Mouse (Mus musculus) hindbrain, embryonic 15.5 days (tissue): ENCODE measurements at regions not wholly inside any gene's neighbourhood (a gene's known extent, or its start where the extent isn't known, plus 50 kb on each side); places are given as distances from the start of the nearest gene placed in this dataset.

Experiments used
- ATAC-seq: fragments of 200-750 bp; cut with Nextera tagmentation; 2 replicates; pipeline ENCODE4 v1.8.0; 2017; ENCODE audit warnings: low read depth, moderate number of reproducible peaks, moderate TSS enrichment; ENCODE audit not compliant: low FRiP score
- H3K27ac ChIP-seq: fragments of 300-500 bp; sonication (generic); replicated peaks from 2 replicates; pipeline ENCODE4 v1.5.1; 2015; ENCODE audit warnings: mild to moderate bottlenecking, inconsistent platforms
- H3K27me3 ChIP-seq: fragments of 300-500 bp; sonication (generic); 2 replicates; pipeline ENCODE4 v1.6.1; 2015; ENCODE audit warnings: control low read depth, inconsistent platforms
- H3K36me3 ChIP-seq: fragments of 300-500 bp; sonication (generic); 2 replicates; pipeline ENCODE4 v1.6.1; 2015; ENCODE audit warnings: control low read depth, inconsistent platforms
- H3K4me1 ChIP-seq: fragments of 300-500 bp; sonication (generic); replicated peaks from 2 replicates; pipeline ENCODE4 v1.6.1; 2015; ENCODE audit warnings: control low read depth, inconsistent platforms
- H3K4me2 ChIP-seq: fragments of 300-500 bp; sonication (generic); 2 replicates; pipeline ENCODE4 v1.6.1; 2015; ENCODE audit warnings: moderate library complexity, mild to moderate bottlenecking, inconsistent platforms
- H3K4me3 ChIP-seq: fragments of 300-500 bp; sonication (generic); 2 replicates; pipeline ENCODE4 v1.5.1; 2015; ENCODE audit warnings: mild to moderate bottlenecking, inconsistent platforms
- H3K9ac ChIP-seq: fragments of 300-500 bp; sonication (generic); 2 replicates; pipeline ENCODE4 v1.6.1; 2015; ENCODE audit warnings: inconsistent platforms
- H3K9me3 ChIP-seq: fragments of 300-500 bp; sonication (generic); 2 replicates; pipeline ENCODE4 v1.6.1; 2016; ENCODE audit warnings: control low read depth, inconsistent platforms
- WGBS: fragments of 180-500 bp; shearing (Covaris S2); methylation state at CpG from one replicate; pipeline ENCODE4 v1.1.7; 2015; 5-methylcytosine and 5-hydroxymethylcytosine counted together

DNA sequence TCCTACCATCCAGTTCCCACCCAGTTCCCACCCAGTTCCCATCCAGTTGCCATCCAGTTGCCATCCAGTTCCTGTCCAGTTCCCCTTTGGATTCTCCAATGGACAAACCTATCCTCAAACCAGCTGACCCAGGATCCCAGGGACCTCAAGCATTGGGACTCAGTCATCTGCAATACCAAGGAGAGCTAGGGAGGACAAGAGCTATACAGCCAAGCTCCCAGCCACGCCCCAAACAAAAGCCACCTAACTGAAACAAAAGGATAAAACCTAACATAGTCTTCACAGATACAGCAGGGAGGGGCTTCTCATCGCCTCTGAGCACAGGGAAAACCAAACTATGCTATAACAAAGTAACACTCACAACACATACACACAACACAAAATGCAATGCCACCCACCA is 145.6 kb upstream of the Nfe2l3 start:
- no peak overlapping the region for H3K27ac ChIP-seq
- ATAC-seq: no peak
- no peak overlapping the region for H3K9ac ChIP-seq
- H3K4me3 ChIP-seq: no peak overlapping the region
- H3K36me3 ChIP-seq: no peaks in the 10 kb centered on the region
- 73% methylated on average over 2 of the region's 2 CpGs for WGBS
- H3K9me3 ChIP-seq: no peaks in the 10 kb centered on the region
- no peaks in the 10 kb centered on the region for H3K4me1 ChIP-seq
- H3K27me3 ChIP-seq: no peaks in the 10 kb centered on the region
- no peak overlapping the region for H3K4me2 ChIP-seq

DNA sequence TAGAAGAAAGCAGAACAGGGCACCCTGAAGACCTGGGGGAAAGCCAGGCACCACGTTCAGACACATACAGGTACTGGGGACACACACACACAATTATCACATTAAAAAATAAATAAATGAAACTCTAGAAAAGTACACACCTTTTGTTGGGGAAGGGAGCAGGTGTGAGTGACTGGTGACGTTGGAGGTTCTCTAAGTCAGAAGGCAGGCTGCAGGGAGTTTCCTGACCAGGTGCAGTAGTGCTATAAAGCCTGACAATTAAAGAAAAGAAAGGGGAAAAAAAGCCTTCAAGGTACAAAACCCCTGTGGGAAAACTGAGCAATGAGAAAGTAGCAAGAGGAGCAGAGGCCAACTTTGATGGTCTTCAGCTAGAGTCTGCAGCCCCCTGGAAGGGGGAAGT is 145.1 kb upstream of the Nfe2l3 start:
- H3K36me3 ChIP-seq: no peaks in the 10 kb centered on the region
- no peak overlapping the region for H3K4me2 ChIP-seq
- H3K27ac ChIP-seq: no peak overlapping the region
- WGBS: 77% methylated on average over 2 of the region's 2 CpGs
- no peaks in the 10 kb centered on the region for H3K4me1 ChIP-seq
- ATAC-seq: no peak
- H3K27me3 ChIP-seq: no peaks in the 10 kb centered on the region
- no peak overlapping the region for H3K9ac ChIP-seq
- no peak overlapping the region for H3K4me3 ChIP-seq
- H3K9me3 ChIP-seq: no peaks in the 10 kb centered on the region

DNA sequence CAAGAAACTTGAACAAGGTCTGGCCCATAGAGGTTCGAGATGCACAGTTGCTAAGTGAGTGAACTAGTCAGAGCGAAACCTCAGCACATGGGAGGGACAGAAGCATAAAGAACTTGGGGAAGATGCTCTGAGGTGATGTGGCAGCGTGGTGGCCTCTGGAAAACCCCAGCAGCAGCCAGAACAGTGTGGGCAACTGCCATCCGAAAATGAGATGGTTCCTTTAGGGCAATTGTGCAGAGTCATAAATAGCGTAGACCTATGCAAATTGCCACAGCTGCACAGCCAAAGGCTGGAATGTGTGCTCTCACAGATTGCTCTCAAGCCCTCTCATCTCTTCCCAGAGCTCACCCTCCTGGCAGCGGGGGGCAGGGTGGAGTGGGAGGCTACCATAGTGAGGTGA is 144.7 kb upstream of the Nfe2l3 start:
- H3K27me3 ChIP-seq: no peaks in the 10 kb centered on the region
- no peak overlapping the region for H3K4me2 ChIP-seq
- no peak overlapping the region for H3K9ac ChIP-seq
- H3K36me3 ChIP-seq: no peaks in the 10 kb centered on the region
- no peak for ATAC-seq
- H3K9me3 ChIP-seq: no peaks in the 10 kb centered on the region
- H3K27ac ChIP-seq: no peak overlapping the region
- H3K4me3 ChIP-seq: no peak overlapping the region
- H3K4me1 ChIP-seq: no peaks in the 10 kb centered on the region
- 69% methylated on average over 6 of the region's 6 CpGs for WGBS

DNA sequence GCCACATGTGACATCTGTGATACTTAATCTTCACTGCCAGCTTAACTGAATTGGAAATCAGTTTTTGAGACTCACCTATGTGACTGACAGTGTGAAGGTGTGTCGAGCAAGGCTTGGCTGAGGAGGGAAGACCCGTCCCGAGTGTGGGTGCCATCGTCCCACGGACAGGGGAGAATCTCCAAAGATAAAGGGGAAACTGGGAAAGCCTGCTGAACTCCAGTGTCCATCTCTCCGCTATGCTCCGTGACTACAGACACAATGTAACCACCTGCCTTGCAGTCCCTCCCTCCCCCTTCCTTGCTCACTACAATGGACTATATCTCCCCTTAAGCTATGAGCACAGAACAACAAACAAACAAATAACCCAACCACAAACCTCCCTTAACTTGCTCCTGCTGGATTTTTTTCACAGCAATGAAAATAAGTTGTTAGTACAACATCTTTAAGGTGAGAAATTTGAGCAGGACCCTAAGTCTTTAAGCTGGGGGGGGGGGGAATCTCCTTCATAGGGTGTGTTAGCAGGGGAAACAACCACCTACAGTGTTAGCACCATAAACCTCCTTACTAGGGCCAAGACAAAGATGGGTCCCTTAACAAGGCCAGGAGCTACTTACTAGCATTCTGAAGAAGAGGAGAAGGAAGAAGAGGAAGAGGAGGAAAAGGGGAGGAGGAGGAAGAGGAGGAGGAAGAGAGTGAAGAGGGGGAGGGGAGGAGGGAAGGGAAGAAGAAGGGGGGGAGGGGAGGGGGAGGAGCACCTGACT is 144.0 kb upstream of the Nfe2l3 start:
- Histone ChIP-seq H3K27me3 (no peaks in the 10 kb centered on the region), H3K9me3 (no peaks in the 10 kb centered on the region), H3K4me2 (no peak overlapping the region), H3K4me3 (no peak overlapping the region), H3K4me1 (no peaks in the 10 kb centered on the region), H3K9ac (no peak overlapping the region), H3K27ac (no peak overlapping the region), H3K36me3 (no peaks in the 10 kb centered on the region)
- no peak for ATAC-seq
- 85% methylated on average over 7 of the region's 7 CpGs for WGBS

DNA sequence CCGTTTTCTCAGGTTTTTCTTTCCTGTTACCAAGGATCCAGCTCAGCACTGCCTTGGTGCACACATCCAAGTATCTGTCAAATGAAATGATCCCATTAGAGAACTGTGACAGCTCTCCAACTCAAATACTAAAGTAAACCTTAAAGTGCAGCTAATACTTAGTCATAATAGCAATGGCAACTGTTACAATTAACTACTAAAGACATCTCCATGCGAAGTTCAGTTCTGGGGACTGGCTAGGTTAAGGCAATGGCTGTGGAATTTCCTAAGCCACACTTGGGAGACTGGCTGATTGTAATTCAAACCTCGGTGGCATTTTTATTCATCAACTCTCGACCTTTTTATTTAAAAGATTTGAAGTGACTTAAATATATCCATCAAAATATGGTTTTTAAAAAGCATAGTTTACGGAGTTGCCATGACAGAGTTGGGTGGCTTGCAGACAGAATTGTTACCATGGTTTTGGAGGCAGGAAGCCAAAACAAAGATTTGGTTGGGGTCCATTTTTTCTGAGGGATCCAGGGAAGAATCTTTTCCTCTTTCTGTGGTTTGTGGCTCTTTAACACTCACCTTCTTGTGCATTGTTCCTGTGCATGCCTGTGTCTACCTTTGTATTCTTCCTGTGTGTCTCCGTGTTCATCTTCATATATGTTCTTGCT is 143.3 kb upstream of the Nfe2l3 start:
- no peak overlapping the region for H3K27ac ChIP-seq
- no peak overlapping the region for H3K4me3 ChIP-seq
- no peaks in the 10 kb centered on the region for H3K27me3 ChIP-seq
- no peak overlapping the region for H3K4me2 ChIP-seq
- H3K9ac ChIP-seq: no peak overlapping the region
- H3K36me3 ChIP-seq: no peaks in the 10 kb centered on the region
- no peaks in the 10 kb centered on the region for H3K4me1 ChIP-seq
- no peak for ATAC-seq
- 62% methylated on average over 6 of the region's 6 CpGs for WGBS
- H3K9me3 ChIP-seq: no peaks in the 10 kb centered on the region

DNA sequence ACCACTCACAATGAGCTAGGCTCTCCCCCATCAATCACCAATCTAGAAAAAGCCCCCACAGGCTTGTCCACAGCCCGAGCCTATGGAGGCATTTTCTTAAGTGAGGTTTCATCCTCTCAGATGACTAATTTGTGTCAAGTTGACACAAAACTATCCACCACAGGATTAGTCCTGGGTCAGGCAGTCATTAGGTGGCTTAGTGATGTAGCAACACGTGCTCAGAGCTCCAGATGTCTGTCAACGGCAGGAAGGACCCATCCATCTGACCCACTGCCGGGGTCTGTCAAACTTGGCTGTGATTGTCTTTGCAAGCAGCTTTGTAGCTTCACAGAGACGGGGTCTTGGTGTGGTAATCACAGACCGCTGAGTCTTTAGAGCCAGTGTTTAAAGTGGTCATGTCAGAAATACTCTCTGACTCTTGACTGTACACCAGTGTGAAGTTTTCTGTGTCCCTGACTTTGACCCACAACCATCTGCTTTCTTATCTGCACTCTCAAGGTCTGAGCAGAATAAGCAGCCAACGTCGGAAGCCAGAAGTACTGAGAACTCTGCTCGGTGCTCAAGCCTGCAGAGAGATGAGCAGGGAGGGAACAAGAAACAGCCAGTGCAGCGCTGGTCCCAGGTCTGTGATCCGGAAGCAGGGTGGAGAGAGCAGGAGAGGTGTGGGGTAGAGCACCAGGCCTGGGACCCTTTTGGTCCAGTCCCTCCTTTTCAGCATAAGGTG is 131.6 kb upstream of the Nfe2l3 start:
- no peak for ATAC-seq
- 80% methylated on average over 11 of the region's 11 CpGs for WGBS
- no peaks in the 10 kb centered on the region for H3K4me1 ChIP-seq
- H3K36me3 ChIP-seq: no peaks in the 10 kb centered on the region
- no peaks in the 10 kb centered on the region for H3K9me3 ChIP-seq
- no peak overlapping the region for H3K9ac ChIP-seq
- no peak overlapping the region for H3K4me2 ChIP-seq
- no peak overlapping the region for H3K4me3 ChIP-seq
- H3K27ac ChIP-seq: no peak overlapping the region
- H3K27me3 ChIP-seq: no peaks in the 10 kb centered on the region

DNA sequence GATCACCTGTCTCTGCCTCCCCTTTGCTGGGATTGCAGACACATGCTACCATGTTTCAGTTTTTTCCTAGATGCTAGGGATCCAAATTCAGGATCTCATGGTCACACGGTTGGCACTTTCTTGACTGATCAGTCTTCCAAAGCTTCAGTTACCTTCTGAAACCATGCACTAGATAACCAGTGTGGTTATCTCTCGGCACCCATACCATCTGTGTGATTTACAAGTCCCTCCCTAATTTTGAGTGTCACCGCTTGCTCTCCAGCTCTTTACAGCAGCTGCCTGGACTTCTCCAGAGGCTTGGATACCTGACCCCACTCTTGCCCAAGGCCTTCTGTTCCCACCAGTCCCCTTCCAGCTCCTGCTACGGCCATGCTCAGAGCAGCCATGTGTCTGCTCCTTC is 130.6 kb upstream of the Nfe2l3 start:
- ATAC-seq: no peak
- 92% methylated on average over 4 of the region's 4 CpGs for WGBS
- Histone ChIP-seq H3K27me3 (no peaks in the 10 kb centered on the region), H3K36me3 (no peaks in the 10 kb centered on the region), H3K4me2 (no peak overlapping the region), H3K9me3 (no peaks in the 10 kb centered on the region), H3K4me1 (no peaks in the 10 kb centered on the region), H3K4me3 (no peak overlapping the region), H3K27ac (no peak overlapping the region), H3K9ac (no peak overlapping the region)

DNA sequence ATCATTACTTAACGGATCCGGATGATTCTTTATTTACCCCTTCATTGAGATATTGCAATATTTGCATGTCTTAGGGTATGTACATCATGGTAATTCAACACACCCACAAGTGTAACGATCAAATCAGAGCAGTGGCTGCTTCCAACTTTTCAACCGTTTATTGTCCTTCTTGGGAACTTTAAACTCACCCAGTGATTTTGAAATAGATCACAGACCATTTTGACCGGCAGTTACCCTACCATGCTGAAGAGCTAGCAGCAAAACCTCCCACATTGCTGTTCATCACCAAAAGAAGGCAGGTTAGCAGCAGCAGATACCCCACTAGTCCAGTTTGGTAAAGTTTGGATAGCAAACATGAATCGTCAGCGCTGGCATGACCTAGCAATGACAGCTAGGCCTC is 130.2 kb upstream of the Nfe2l3 start:
- no peaks in the 10 kb centered on the region for H3K4me1 ChIP-seq
- H3K9ac ChIP-seq: no peak overlapping the region
- H3K36me3 ChIP-seq: no peaks in the 10 kb centered on the region
- H3K27ac ChIP-seq: no peak overlapping the region
- H3K9me3 ChIP-seq: no peaks in the 10 kb centered on the region
- H3K27me3 ChIP-seq: no peaks in the 10 kb centered on the region
- no peak for ATAC-seq
- whole genome bisulfite sequencing: 95% methylated on average over 7 of the region's 7 CpGs
- no peak overlapping the region for H3K4me2 ChIP-seq
- H3K4me3 ChIP-seq: no peak overlapping the region

DNA sequence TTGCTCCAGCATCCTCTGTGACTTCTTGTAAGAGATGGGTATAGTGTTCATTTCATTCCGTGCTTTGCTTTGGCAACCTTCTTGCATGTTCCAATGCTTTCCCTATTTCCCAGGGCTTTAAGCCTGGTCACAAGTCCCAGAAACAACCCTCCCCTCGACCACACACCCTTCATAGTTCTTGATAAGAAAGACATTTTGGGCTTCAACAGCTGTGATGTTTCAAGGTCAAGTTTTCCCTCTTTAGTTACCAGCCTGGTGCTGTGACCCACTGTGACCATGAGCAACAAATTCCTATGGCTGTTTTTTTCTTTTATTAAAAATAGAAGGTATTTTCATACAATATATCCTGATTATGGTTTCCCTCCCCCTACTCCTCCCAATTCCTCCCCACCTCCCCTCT is 114.1 kb upstream of the Nfe2l3 start:
- no peak for ATAC-seq
- H3K27me3 ChIP-seq: no peaks in the 10 kb centered on the region
- H3K9me3 ChIP-seq: no peaks in the 10 kb centered on the region
- 0 out of 2 replicates have a peak, but pooled peaks cover 3% of the 10 kb centered on the region for H3K4me1 ChIP-seq
- H3K27ac ChIP-seq: no peak overlapping the region
- WGBS: 69% methylated on average over 2 of the region's 2 CpGs
- H3K4me2 ChIP-seq: no peak overlapping the region
- H3K36me3 ChIP-seq: no peaks in the 10 kb centered on the region
- no peak overlapping the region for H3K9ac ChIP-seq
- H3K4me3 ChIP-seq: no peak overlapping the region

DNA sequence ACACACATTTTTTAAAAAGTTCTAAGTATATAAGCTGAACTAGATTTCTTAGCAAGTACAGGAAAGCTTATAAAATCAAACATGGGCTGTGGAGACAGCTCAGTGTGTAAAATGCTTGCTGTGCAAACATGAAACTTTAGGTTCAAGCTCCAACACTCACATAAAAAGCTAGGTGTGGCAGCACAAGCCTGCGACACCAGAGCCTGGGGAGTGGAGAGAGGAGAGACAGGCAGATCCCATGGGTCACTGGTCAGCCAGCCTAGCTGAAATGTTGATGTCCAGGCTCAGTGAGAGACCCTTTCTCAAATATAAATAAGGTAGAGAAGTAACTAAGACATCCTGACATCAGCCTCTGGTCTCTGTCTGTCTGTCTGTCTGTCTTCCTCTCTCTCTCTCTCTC is 112.5 kb upstream of the Nfe2l3 start:
- Histone ChIP-seq H3K4me3 (no peak overlapping the region), H3K4me1 (0 out of 2 replicates have a peak, but pooled peaks cover 3% of the 10 kb centered on the region), H3K4me2 (no peak overlapping the region), H3K36me3 (no peaks in the 10 kb centered on the region), H3K27ac (no peak overlapping the region), H3K9ac (no peak overlapping the region), H3K27me3 (no peaks in the 10 kb centered on the region), H3K9me3 (no peaks in the 10 kb centered on the region)
- ATAC-seq: no peak
- WGBS: 76% methylated on average over 1 of the region's 1 CpGs

DNA sequence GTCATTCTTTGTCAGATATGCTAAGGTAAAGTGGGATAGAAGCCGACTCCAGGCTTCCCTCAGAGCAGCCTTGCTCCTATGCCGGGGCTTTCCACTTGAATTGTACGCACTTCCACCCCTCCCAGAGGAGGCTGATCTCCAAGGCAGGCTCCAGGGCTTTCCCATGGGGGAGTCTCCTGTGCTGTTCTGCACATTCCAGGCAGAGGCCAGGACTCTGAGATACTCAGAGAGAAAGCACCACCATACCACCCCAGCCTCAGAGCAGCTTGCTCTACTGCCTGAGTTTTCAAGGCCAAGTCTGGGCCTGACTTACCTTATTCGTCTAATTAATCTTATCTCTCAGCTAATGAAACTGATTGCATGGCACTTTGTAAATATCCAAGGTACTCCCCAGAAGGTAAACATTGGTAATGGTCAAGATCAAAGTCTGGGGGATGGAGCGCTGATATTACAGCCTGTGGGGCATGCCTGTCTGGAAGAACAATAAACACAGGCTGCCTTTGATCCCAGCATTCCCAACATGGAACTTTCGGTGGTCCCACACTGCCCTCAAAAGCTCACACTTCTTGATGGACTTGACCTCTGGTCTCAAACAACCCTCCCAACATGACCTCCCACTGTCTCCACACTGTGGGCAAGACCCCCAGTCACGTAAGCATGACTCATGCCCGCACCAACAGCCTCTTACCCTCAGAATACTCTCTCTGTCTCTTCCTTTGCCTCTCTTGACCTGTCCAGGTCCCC is 111.6 kb upstream of the Nfe2l3 start:
- Histone ChIP-seq H3K4me2 (no peak overlapping the region), H3K27me3 (no peaks in the 10 kb centered on the region), H3K9me3 (no peaks in the 10 kb centered on the region), H3K36me3 (no peaks in the 10 kb centered on the region), H3K27ac (no peak overlapping the region), H3K9ac (no peak overlapping the region), H3K4me1 (0 out of 2 replicates have a peak, but pooled peaks cover 3% of the 10 kb centered on the region), H3K4me3 (no peak overlapping the region)
- no peak for ATAC-seq
- WGBS: 53% methylated on average over 8 of the region's 8 CpGs
